Mouse (Mus musculus): ENCODE data around the gene Dlx4.

DNA sequence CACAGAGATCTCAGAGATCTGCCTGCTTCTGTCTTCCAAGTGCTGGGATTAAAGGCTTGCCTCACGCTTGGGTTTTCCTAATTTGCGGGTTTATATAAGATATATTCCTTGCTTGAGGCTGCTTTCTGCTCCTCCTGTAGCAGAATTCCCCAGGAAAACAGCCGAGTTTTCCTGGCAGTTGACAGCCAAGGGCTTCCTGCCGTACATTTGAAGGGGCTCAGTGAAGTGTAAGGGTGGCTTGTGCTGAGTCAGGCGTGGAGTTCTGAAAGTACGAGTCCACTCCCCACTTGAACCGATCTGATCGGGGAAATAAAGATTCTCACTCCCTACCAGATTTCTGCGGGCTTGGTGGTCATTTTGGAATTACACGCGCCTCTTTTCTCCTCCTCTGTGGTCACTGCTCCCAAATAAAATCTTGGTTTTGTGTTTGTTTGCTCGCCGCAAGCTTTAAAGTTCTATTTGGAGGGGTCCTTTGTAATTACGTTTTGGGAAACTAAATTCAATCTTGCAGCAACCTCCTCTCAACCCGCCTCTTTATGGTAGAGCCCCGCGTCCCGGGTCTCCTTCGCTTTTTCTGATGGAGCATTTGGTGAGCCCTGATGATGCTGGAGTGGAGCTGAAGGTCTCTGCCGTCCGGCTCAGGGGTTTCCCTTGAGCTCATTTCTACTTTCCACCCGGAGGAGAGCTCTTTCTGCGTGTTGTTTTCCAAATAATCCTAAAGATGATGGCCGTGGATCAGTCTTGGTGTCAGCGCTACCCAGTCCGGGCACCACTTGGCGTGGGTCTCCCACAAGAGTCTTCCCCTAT, 3.6 kb upstream of the Dlx4 start:
- TF ChIP-seq CTCF (conservative IDR thresholded peaks at IDR 0.05; ENCODE audit: low read length): no peak
- no peak for TF ChIP-seq NANOG (IDR thresholded peaks at IDR 0.05; ENCODE audit: borderline replicate concordance, low read length)
- TF ChIP-seq POU5F1 (IDR thresholded peaks at IDR 0.05; ENCODE audit: borderline replicate concordance, low read length): no peak
